Mouse (Mus musculus) yolk sac, embryonic 10.5 days (tissue): ENCODE measurements at regions not wholly inside any gene's neighbourhood (a gene's known extent, or its start where the extent isn't known, plus 50 kb on each side); places are given as distances from the start of the nearest gene placed in this dataset.

Experiments
- DNase-seq: peaks from one replicate; pipeline ENCODE4 v3.0.0-alpha.2; 2017; ENCODE audit warnings: low spot score

GRCm38 (mm10) chr13:72691783-72692729 is 63.4 kb downstream of the Irx2 start:
- no peak for DNase-seq

- no peak for DNase-seq
Observed at GRCm38 (mm10) chr13:72707469-72707868, 78.8 kb downstream of the Irx2 start.

- no peak for DNase-seq
Observed at GRCm38 (mm10) chr13:72708728-72709127, 80.1 kb downstream of the Irx2 start.

GRCm38 (mm10) chr13:72710051-72710450 is 81.4 kb downstream of the Irx2 start:
- DNase-seq: no peak

GRCm38 (mm10) chr13:72711136-72711535 is 82.5 kb downstream of the Irx2 start:
- DNase-seq: no peak

- no peak for DNase-seq
Observed at GRCm38 (mm10) chr13:72711842-72712330, 83.3 kb downstream of the Irx2 start.

GRCm38 (mm10) chr13:72714793-72715192 is 86.2 kb downstream of the Irx2 start:
- no peak for DNase-seq

- no peak for DNase-seq
Observed at GRCm38 (mm10) chr13:72715959-72716680, 87.5 kb downstream of the Irx2 start.

- DNase-seq: no peak
Observed at GRCm38 (mm10) chr13:72727126-72727525, 98.5 kb downstream of the Irx2 start.

GRCm38 (mm10) chr13:72735916-72736315 is 107.3 kb downstream of the Irx2 start:
- no peak for DNase-seq

- DNase-seq: no peak
Observed at GRCm38 (mm10) chr13:72736992-72737391, 108.4 kb downstream of the Irx2 start.

- no peak for DNase-seq
Observed at GRCm38 (mm10) chr13:72747187-72747586, 118.6 kb downstream of the Irx2 start.

- DNase-seq: no peak
Observed at GRCm38 (mm10) chr13:72755036-72755435, 126.4 kb downstream of the Irx2 start.

- DNase-seq: no peak
Observed at GRCm38 (mm10) chr13:72762481-72762880, 133.9 kb downstream of the Irx2 start.

GRCm38 (mm10) chr13:72763337-72763736 is 134.7 kb downstream of the Irx2 start:
- DNase-seq: no peak

- no peak for DNase-seq
Observed at GRCm38 (mm10) chr13:72767306-72767705, 138.7 kb downstream of the Irx2 start.

GRCm38 (mm10) chr13:72769007-72769595 is 140.5 kb downstream of the Irx2 start:
- no peak for DNase-seq

- no peak for DNase-seq
Observed at GRCm38 (mm10) chr13:72783026-72783726, 154.6 kb downstream of the Irx2 start.

- DNase-seq: no peak
Observed at GRCm38 (mm10) chr13:72783727-72784070, 155.1 kb downstream of the Irx2 start.

GRCm38 (mm10) chr13:72792695-72793094 is 164.1 kb downstream of the Irx2 start:
- DNase-seq: no peak

GRCm38 (mm10) chr13:72800021-72800420 is 171.4 kb downstream of the Irx2 start:
- no peak for DNase-seq

- DNase-seq: no peak
Observed at GRCm38 (mm10) chr13:72800546-72800945, 171.9 kb downstream of the Irx2 start.
